ENCODE assay signal across 8 mouse cellular contexts in genomic region chr17:6861181-6862039, GRCm38 (mm10).
A peak's percentile ranks its signal among the peaks of the same experiment; 100 is the strongest.
DNase-seq lines count a peak whose midpoint lies in the region; ATAC-seq and TF ChIP-seq lines count a peak whose summit lies in the region.

No protein-coding gene starts in this region.

- peaks cover 78% of the 10 kb centered on the region for H3K27me3 ChIP-seq in E14TG2a.4 (ENCODE audit: insufficient read depth, low read length)
- H3K27me3 ChIP-seq in forebrain, embryonic 11.5 days (ENCODE audit: control insufficient read depth, insufficient read depth, low read length) = no peaks in the 10 kb centered on the region; the same call in 1 of the 2 replicates
- H3K27me3 ChIP-seq in hindbrain, embryonic 12.5 days = no peaks in the 10 kb centered on the region
- H3K27me3 ChIP-seq in neural tube, embryonic 13.5 days = peaks cover 11% of the 10 kb centered on the region

- ATAC-seq in forebrain, embryonic 11.5 days (replicated peaks; ENCODE audit: low FRiP score) = peak; percentile 84
- peak; percentile 86 for ATAC-seq in hindbrain, embryonic 12.5 days (ENCODE audit: low FRiP score)
- peak; percentile 83 for ATAC-seq in neural tube, embryonic 13.5 days (ENCODE audit: low read depth)

- peaks cover 73% of the 10 kb centered on the region for H3K4me1 ChIP-seq in E14TG2a.4 (replicated peaks; ENCODE audit: low read depth, low read length)
- H3K4me1 ChIP-seq in brown adipose tissue, adult 24 weeks (ENCODE audit: control insufficient read depth, insufficient read depth, insufficient read length, low read length) = peaks cover 11% of the 10 kb centered on the region; the same call in 1 of the 2 replicates
- peaks cover 26% of the 10 kb centered on the region for H3K4me1 ChIP-seq in forebrain, embryonic 11.5 days (replicated peaks; ENCODE audit: control insufficient read depth, insufficient read depth, low read length)
- H3K4me1 ChIP-seq in hindbrain, embryonic 12.5 days = peaks cover 43% of the 10 kb centered on the region
- H3K4me1 ChIP-seq in neural tube, embryonic 13.5 days (replicated peaks) = peaks cover 44% of the 10 kb centered on the region

- 0 out of 2 replicates have a peak, but pooled peaks cover 3% of the 10 kb centered on the region for H3K9me3 ChIP-seq in E14TG2a.4 (ENCODE audit: low read length)
- no peaks in the 10 kb centered on the region for H3K9me3 ChIP-seq in forebrain, embryonic 11.5 days (ENCODE audit: control insufficient read depth, low read length)
- H3K9me3 ChIP-seq in hindbrain, embryonic 12.5 days (replicated peaks) = no peaks in the 10 kb centered on the region
- H3K9me3 ChIP-seq in neural tube, embryonic 13.5 days = no peaks in the 10 kb centered on the region

- H3K4me3 ChIP-seq in E14TG2a.4 (replicated peaks; ENCODE audit: low read length) = peak overlapping the region; percentile 60
- H3K4me3 ChIP-seq in brown adipose tissue, adult 24 weeks (ENCODE audit: insufficient read depth, low read depth, low read length) = peak overlapping the region; percentile 4; the same call in 1 of the 2 replicates
- H3K4me3 ChIP-seq in forebrain, embryonic 11.5 days (ENCODE audit: low read depth, low read length) = no peak overlapping the region
- H3K4me3 ChIP-seq in hindbrain, embryonic 12.5 days = 0 out of 2 replicates have a peak overlapping the region, but pooled peaks have one; percentile 16
- H3K4me3 ChIP-seq in neural tube, embryonic 13.5 days = peak overlapping the region; percentile 10; the same call in 1 of the 2 replicates

- peak overlapping the region; percentile 46 for H3K4me2 ChIP-seq in forebrain, embryonic 11.5 days (ENCODE audit: low read depth, low read length, severe bottlenecking)
- peak overlapping the region; percentile 49 for H3K4me2 ChIP-seq in hindbrain, embryonic 12.5 days (replicated peaks)
- H3K4me2 ChIP-seq in neural tube, embryonic 13.5 days = peak overlapping the region; percentile 51

- TF ChIP-seq CTCF in E14TG2a.4 (conservative IDR thresholded peaks at IDR 0.05; ENCODE audit: low read length) = no peak

- H3K27ac ChIP-seq in brown adipose tissue, adult 24 weeks (replicated peaks; ENCODE audit: low read depth, low read length) = no peak overlapping the region
- H3K27ac ChIP-seq in forebrain, embryonic 11.5 days (ENCODE audit: low read depth, low read length) = peak overlapping the region; percentile 92
- peak overlapping the region; percentile 85 for H3K27ac ChIP-seq in hindbrain, embryonic 12.5 days
- peak overlapping the region; percentile 85 for H3K27ac ChIP-seq in neural tube, embryonic 13.5 days (replicated peaks)

- no peaks in the 10 kb centered on the region for H3K36me3 ChIP-seq in E14TG2a.4 (ENCODE audit: insufficient read depth, low read length)
- H3K36me3 ChIP-seq in forebrain, embryonic 11.5 days (ENCODE audit: control insufficient read depth, insufficient read depth, low read length) = no peaks in the 10 kb centered on the region
- H3K36me3 ChIP-seq in hindbrain, embryonic 12.5 days = no peaks in the 10 kb centered on the region
- no peaks in the 10 kb centered on the region for H3K36me3 ChIP-seq in neural tube, embryonic 13.5 days

- peak overlapping the region; percentile 58 for H3K9ac ChIP-seq in forebrain, embryonic 11.5 days (ENCODE audit: low read length)
- H3K9ac ChIP-seq in hindbrain, embryonic 12.5 days = peak overlapping the region; percentile 15; the same call in 1 of the 2 replicates
- H3K9ac ChIP-seq in neural tube, embryonic 13.5 days = peak overlapping the region; percentile 50

- 2% methylated on average over 28 of the region's 28 CpGs for WGBS in forebrain, embryonic 11.5 days
- WGBS in hindbrain, embryonic 12.5 days = 2% methylated on average over 28 of the region's 28 CpGs
- WGBS in neural tube, embryonic 13.5 days = 2% methylated on average over 28 of the region's 28 CpGs

- peak; percentile 83 for DNase-seq in forebrain, embryonic 11.5 days (ENCODE audit: low spot score)
- peak; percentile 81 to 84 for DNase-seq in layer of hippocampus, adult 8-10 months (ENCODE audit: low spot score in 2 of 2)
- DNase-seq in lung, adult 18-20 months = peak; percentile 44 to 62
- peak; percentile 34 to 38 for DNase-seq in thymus, postnatal 36 days
